Mouse (Mus musculus): ENCODE measurements around the gene Wnt5b. TPM values are rescaled to one million over a fixed set of nuclear protein-coding genes. Genes with fewer than 3 reads are reported as not detected.

Wnt5b gene
- polyA plus RNA-seq, 1 experiment = 0.16 TPM

DNA sequence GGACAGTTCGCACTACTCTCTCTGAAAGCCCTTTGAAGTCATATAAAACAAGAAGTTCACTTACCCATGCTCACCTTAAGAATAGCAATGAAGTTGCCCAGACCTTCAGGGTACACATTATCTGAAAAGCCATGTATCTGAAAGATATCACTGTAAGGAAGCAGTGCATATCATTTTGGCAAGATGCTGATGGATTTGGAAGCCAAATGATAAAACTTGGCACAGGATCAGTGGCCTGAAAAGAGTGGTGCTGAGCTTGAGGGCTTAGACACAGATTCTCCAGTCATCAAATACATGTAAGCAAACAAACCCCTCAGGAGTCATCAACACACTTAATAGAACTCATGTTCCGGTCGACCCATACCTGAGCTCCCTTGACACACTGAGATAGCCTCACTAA lies 143.5 kb downstream of the Wnt5b start:
- TF ChIP-seq CTCF (IDR thresholded peaks at IDR 0.05; ENCODE audit: control insufficient read depth, insufficient read depth, insufficient read length) (no peak), USF1 (IDR thresholded peaks at IDR 0.05; ENCODE audit: low read depth) (no peak), MYOG (IDR thresholded peaks at IDR 0.05; ENCODE audit: control insufficient read depth, extremely low read depth, insufficient read length) (no peak), FOSL1 (IDR thresholded peaks at IDR 0.05; ENCODE audit: insufficient read depth, low read length, poor library complexity, severe bottlenecking) (no peak), MYOD1 (IDR thresholded peaks at IDR 0.05; ENCODE audit: control insufficient read depth, insufficient read length, low read depth) (no peak), CEBPB (IDR thresholded peaks at IDR 0.05; ENCODE audit: low read depth) (no peak), MAX (IDR thresholded peaks at IDR 0.05) (no peak)
- Histone ChIP-seq H3K79me3 (ENCODE audit: low read depth) (no peaks in the 10 kb centered on the region), H3K79me2 (ENCODE audit: control insufficient read depth, insufficient read depth) (no peaks in the 10 kb centered on the region), H3K4me3 (ENCODE audit: insufficient read depth, poor library complexity, severe bottlenecking) (no peak overlapping the region), H3K36me3 (ENCODE audit: control insufficient read depth, insufficient read depth) (no peaks in the 10 kb centered on the region), H3ac (ENCODE audit: control insufficient read depth, insufficient read length, low read depth) (no peak overlapping the region), H3K27me3 (ENCODE audit: control insufficient read depth, insufficient read depth, insufficient read length) (peaks cover 6% of the 10 kb centered on the region)

DNA sequence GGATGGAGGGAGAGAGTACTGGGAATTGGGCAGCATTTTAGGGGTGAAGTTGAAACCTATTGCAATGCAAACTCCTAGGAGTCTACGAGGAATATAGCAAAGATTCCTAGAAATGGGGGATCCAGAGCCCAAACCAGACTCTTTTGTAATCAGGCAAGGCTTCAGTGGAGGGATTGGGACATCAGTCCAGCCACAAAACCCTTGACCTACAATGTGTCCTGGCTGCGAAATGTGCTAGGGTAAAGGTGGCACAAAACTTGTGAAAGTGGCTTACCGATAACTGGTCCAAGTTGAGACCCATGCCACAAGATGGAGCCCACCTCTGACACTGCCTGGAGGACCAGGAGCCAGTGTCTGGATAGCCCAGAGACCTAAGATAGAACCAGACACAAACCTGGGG lies 144.8 kb downstream of the Wnt5b start:
- H3K36me3 ChIP-seq (ENCODE audit: control insufficient read depth, insufficient read depth) = no peaks in the 10 kb centered on the region
- H3K4me3 ChIP-seq (ENCODE audit: insufficient read depth, poor library complexity, severe bottlenecking) = no peak overlapping the region
- no peaks in the 10 kb centered on the region for H3K79me2 ChIP-seq (ENCODE audit: control insufficient read depth, insufficient read depth)
- H3ac ChIP-seq (ENCODE audit: control insufficient read depth, insufficient read length, low read depth) = no peak overlapping the region
- peaks cover 3% of the 10 kb centered on the region for H3K27me3 ChIP-seq (ENCODE audit: control insufficient read depth, insufficient read depth, insufficient read length)
- TF ChIP-seq CTCF (IDR thresholded peaks at IDR 0.05; ENCODE audit: control insufficient read depth, insufficient read depth, insufficient read length) (no peak), CEBPB (IDR thresholded peaks at IDR 0.05; ENCODE audit: low read depth) (no peak), USF1 (IDR thresholded peaks at IDR 0.05; ENCODE audit: low read depth) (no peak), MAX (IDR thresholded peaks at IDR 0.05) (no peak), FOSL1 (IDR thresholded peaks at IDR 0.05; ENCODE audit: insufficient read depth, low read length, poor library complexity, severe bottlenecking) (no peak), MYOG (IDR thresholded peaks at IDR 0.05; ENCODE audit: control insufficient read depth, extremely low read depth, insufficient read length) (no peak)
- no peaks in the 10 kb centered on the region for H3K79me3 ChIP-seq (ENCODE audit: low read depth)

DNA sequence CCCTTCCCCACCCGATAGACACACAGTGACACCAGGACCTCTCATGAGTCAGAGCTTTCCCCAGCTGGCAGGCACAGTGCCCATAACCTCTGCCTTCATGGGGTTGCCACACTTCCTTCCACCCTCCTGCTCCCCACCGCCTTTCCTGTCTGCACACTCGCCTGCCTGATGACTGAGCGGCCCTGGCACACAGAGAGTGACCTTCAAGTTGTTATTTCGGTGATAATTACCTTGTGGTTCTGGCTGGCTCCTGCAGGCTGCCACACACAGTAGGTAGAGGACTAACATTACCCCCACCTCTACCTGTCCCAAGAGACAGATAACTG lies 147.9 kb downstream of the Wnt5b start:
- TF ChIP-seq MYOD1 (IDR thresholded peaks at IDR 0.05; ENCODE audit: control insufficient read depth, insufficient read length, low read depth) (peak; percentile 61), MAX (IDR thresholded peaks at IDR 0.05) (no peak), CTCF (IDR thresholded peaks at IDR 0.05; ENCODE audit: control insufficient read depth, insufficient read depth, insufficient read length) (no peak), FOSL1 (IDR thresholded peaks at IDR 0.05; ENCODE audit: insufficient read depth, low read length, poor library complexity, severe bottlenecking) (peak; percentile 48), CEBPB (IDR thresholded peaks at IDR 0.05; ENCODE audit: low read depth) (peak; percentile 86), USF1 (IDR thresholded peaks at IDR 0.05; ENCODE audit: low read depth) (no peak)
- Histone ChIP-seq H3K79me3 (ENCODE audit: low read depth) (no peaks in the 10 kb centered on the region), H3K27me3 (ENCODE audit: control insufficient read depth, insufficient read depth, insufficient read length) (no peaks in the 10 kb centered on the region), H3K36me3 (ENCODE audit: control insufficient read depth, insufficient read depth) (no peaks in the 10 kb centered on the region), H3K79me2 (ENCODE audit: control insufficient read depth, insufficient read depth) (no peaks in the 10 kb centered on the region), H3ac (ENCODE audit: control insufficient read depth, insufficient read length, low read depth) (no peak overlapping the region), H3K4me3 (ENCODE audit: insufficient read depth, poor library complexity, severe bottlenecking) (no peak overlapping the region)

DNA sequence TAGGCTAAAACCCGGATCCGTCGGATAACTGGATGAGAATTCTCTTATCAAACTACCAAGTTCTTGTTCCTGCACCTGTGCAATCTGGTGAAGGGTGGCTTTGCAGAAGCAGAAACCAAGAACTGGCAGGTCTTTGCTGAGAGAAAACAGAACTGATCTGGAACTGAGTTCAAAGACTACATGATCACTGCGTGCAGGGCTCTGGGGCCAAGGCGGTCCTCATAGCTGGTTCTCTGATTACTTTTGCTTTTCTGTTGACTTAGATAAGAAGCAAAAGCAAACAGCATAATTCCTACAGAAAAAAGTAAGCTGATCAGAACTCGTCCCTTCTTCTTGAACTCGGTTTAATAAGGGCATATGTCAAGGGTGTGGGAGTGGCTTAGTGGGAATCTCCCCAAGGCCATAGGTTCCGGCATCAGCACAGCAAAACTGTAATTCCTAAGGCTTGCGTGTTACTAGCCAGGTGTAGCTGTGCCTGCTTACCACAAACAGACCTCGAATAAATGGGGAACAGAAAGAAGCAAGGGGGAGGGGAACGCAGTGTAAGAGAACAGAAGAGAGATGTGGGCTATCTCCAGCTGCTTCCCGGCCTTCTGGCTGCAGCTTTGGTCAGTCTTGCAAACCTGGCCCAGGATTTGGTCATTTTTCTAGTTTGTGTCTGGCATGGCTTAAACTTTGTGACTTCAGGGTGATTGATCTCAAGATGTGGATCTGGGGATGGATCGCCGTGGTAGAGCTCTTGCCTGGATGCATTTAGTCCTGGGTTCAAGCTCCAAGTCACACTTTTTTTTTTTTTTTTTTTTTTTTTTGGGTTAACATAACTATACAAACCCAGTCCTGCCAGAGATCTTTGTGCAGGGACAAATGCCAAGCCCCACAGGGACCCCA lies 148.5 kb downstream of the Wnt5b start:
- Histone ChIP-seq H3K79me3 (ENCODE audit: low read depth) (no peaks in the 10 kb centered on the region), H3K4me3 (ENCODE audit: insufficient read depth, poor library complexity, severe bottlenecking) (no peak overlapping the region), H3ac (ENCODE audit: control insufficient read depth, insufficient read length, low read depth) (no peak overlapping the region), H3K79me2 (ENCODE audit: control insufficient read depth, insufficient read depth) (no peaks in the 10 kb centered on the region), H3K36me3 (ENCODE audit: control insufficient read depth, insufficient read depth) (no peaks in the 10 kb centered on the region), H3K27me3 (ENCODE audit: control insufficient read depth, insufficient read depth, insufficient read length) (no peaks in the 10 kb centered on the region)
- TF ChIP-seq USF1 (IDR thresholded peaks at IDR 0.05; ENCODE audit: low read depth) (no peak), MYOD1 (IDR thresholded peaks at IDR 0.05; ENCODE audit: control insufficient read depth, insufficient read length, low read depth) (no peak), CTCF (IDR thresholded peaks at IDR 0.05; ENCODE audit: control insufficient read depth, insufficient read depth, insufficient read length) (no peak), MYOG (IDR thresholded peaks at IDR 0.05; ENCODE audit: control insufficient read depth, extremely low read depth, insufficient read length) (no peak), CEBPB (IDR thresholded peaks at IDR 0.05; ENCODE audit: low read depth) (no peak), FOSL1 (IDR thresholded peaks at IDR 0.05; ENCODE audit: insufficient read depth, low read length, poor library complexity, severe bottlenecking) (no peak), MAX (IDR thresholded peaks at IDR 0.05) (no peak)

DNA sequence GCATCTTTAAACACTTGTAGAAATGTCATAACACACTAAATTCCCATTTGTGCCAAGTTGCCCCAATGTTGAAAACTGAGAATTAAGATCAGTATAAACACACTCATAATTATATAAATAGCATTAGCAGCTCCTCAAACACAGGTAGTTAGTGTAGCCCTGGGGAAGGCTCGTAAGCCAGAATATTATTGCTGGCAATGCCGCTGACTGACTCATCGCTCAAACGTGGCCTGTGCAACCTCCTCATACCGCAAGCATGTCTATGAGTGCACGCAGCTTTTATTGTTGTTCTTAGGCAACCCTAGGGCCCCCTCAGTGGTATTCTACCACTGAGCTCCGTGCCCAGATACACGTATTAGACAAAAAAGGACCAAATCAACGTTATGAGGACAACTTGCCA lies 151.3 kb downstream of the Wnt5b start:
- Histone ChIP-seq H3ac (ENCODE audit: control insufficient read depth, insufficient read length, low read depth) (no peak overlapping the region), H3K79me3 (ENCODE audit: low read depth) (peaks cover 2% of the 10 kb centered on the region), H3K4me3 (ENCODE audit: insufficient read depth, poor library complexity, severe bottlenecking) (no peak overlapping the region), H3K36me3 (ENCODE audit: control insufficient read depth, insufficient read depth) (no peaks in the 10 kb centered on the region), H3K27me3 (ENCODE audit: control insufficient read depth, insufficient read depth, insufficient read length) (no peaks in the 10 kb centered on the region), H3K79me2 (ENCODE audit: control insufficient read depth, insufficient read depth) (peaks cover 3% of the 10 kb centered on the region)
- TF ChIP-seq MYOG (IDR thresholded peaks at IDR 0.05; ENCODE audit: control insufficient read depth, extremely low read depth, insufficient read length) = no peak
- TF ChIP-seq MAX (IDR thresholded peaks at IDR 0.05) = no peak
- peak; percentile 83 for TF ChIP-seq FOSL1 (IDR thresholded peaks at IDR 0.05; ENCODE audit: insufficient read depth, low read length, poor library complexity, severe bottlenecking)
- TF ChIP-seq CEBPB (IDR thresholded peaks at IDR 0.05; ENCODE audit: low read depth) = peak; percentile 88
- no peak for TF ChIP-seq USF1 (IDR thresholded peaks at IDR 0.05; ENCODE audit: low read depth)
- TF ChIP-seq CTCF (IDR thresholded peaks at IDR 0.05; ENCODE audit: control insufficient read depth, insufficient read depth, insufficient read length) = no peak
- TF ChIP-seq MYOD1 (IDR thresholded peaks at IDR 0.05; ENCODE audit: control insufficient read depth, insufficient read length, low read depth) = peak; percentile 11

Measured in C2C12 (cell line).